Mouse (Mus musculus): ENCODE data around the gene Gm13769.
"Not testable (repeated sequence)": the region's sequence is repeated elsewhere in the genome, so short reads cannot be mapped to it uniquely, and the experiment has no call there.

Gene Gm13769

DNA sequence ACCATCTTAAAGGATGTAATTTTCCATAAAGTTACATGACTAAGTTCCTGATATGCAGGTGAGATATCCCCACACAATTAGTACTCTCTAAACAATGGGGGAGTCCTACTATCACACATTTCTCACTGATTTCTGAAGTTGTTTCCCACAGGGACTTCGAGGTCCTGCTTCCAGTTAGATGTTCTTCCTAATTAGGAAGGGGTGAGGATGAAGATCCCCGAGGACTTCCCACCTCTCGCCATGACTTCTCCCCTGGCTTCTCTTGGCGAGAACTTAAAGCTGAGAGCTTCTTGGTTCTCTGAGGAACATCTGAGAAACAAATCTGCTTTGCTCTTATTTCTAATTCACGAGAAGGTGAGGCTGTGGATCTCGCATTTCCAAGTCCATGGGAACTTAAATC lies at the start of gene Gm13769:
TSS of gene Gm13769 (plus strand) at position 301 of the 400 bp plus-strand sequence.
- not testable (repeated sequence) for DNase-seq (ENCODE audit: low read depth in 2 of 2, low spot score in 2 of 2)

DNA sequence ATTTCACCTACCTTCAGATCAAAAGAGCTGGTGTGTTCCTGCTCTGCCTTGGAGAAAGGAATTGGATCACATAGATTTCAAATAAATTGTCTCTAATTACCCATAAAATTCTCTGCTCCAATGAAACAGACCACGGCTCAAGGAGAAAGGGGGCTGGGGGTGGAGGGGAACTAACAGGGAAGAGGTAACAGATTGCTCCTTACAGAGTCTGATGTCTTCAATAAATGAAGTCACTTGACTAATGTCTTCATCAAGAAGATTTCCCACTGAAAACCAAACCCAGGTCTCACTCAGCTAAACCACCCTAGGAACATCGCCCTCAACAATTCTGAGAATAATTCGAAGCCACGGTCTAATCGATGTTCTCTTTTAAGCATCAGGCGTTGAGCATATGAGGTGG lies 29.3 kb upstream of the Gm13769 start, which contains the start of gene Olfr1272:
TSS of gene Olfr1272 (minus strand) at position 101 of the 400 bp plus-strand sequence.
- DNase-seq (ENCODE audit: low read depth in 2 of 2, low spot score in 2 of 2) = no peak

DNA sequence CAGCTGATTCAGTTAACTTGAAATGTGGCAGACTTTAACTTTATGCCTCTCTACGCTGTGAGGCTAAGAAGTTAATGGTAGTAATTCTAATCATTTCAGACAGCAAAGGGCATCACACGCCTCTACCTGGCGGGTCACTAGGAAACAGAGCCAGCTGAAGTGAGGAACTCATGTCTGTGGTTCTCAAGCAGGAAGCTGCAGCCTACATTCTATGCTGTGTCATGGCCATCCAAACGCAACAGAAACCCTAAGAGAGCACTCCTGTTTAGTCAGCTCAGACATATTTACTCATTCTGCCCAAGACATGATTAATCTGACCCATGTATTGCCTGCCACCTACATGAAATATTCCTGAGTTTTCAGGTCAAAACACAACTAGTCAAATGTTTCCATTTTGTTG lies 24.7 kb downstream of the Gm13769 start:
- DNase-seq (ENCODE audit: low read depth in 2 of 2, low spot score in 2 of 2) = not testable (repeated sequence)

DNA sequence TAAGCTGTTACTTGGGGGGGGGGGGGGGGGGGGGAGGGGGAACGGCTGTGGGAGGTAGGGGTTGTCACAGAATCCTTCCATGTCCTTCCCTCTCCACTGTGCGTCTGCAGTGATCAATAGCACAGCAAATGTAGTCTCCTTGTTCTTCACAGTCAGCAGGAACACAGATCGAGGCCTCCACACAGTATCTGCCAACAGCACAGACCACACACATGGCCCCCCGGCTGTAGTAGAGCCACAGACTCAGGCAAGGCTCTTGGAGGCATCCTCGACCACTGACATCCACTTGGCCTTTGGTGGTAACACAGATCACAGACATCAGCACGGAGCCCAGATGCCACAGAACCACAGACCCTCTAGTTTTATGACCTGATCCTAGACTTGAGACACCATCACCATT lies 29.0 kb downstream of the Gm13769 start:
- DNase-seq (ENCODE audit: low read depth in 2 of 2, low spot score in 2 of 2) = not testable (repeated sequence)

DNA sequence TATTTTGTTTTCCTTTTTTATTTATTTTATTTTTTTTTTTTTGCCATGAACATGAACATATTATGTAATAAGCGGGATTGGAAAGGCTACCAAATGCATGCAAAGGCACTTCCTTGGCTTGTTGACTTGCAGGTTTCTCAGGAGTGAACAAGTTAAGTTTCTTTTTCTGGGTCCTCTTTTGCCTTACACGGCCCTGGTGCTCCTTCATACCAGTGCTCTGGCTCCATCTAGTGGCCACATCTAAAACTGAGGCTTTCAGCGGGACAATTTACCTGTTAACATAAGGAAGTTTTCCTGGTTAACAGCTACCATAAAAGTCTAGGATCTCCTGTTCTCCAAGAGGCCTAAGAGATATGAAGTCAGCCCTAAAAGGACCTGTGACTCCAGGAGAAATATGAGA lies 29.5 kb downstream of the Gm13769 start:
- not testable (repeated sequence) for DNase-seq (ENCODE audit: low read depth in 2 of 2, low spot score in 2 of 2)

DNA sequence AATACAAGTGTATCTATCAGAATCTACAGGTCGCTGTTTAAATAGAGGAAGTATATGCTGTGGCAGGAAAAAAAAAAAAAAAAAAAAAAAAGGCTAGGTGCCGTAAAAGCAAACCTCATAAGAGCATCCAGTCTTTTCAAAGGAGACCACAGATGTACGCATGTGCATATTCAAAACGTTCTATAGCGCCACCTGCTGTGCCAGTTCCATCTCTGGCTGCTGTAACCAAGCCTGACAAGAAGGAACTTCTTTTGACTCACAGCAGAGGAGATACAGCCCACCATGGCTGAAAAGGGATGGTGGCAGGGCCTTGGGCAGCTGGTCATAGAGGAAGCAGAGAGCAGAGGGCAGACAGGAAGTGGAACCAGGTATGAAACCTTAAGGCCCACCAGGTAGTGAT lies 37.2 kb downstream of the Gm13769 start:
- DNase-seq (ENCODE audit: low read depth in 2 of 2, low spot score in 2 of 2) = not testable (repeated sequence)

DNA sequence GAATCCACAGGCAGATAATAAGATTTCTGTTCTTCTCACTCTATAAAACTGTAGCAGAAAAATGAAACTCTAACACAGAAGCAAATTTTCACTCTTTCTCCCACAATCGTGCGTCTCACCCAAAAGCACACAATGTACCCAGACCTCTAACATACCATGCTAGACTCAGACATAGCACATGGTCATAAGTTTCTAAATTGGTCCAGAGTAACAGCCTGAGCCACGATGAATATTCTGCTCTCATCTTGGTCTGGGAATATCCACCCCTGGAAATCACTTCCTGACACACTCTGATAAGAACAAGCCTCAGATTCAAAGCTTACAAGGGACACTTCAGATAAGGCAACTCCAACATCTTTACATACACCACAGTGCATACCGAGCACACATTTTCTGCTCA lies 38.2 kb downstream of the Gm13769 start:
- DNase-seq (ENCODE audit: low read depth in 2 of 2, low spot score in 2 of 2) = not testable (repeated sequence)
